Mouse (Mus musculus): ENCODE data around the gene Esf1.
"Not testable (repeated sequence)": the region's sequence is repeated elsewhere in the genome, so short reads cannot be mapped to it uniquely, and the experiment has no call there.

Esf1 gene

GRCm38 (mm10) chr2:140170127-140170802 lies at the start of gene Esf1, which contains the start of gene Ndufaf5:
Gene Esf1 (minus strand): TSS chr2:140170564.
Gene Ndufaf5 (plus strand): TSS chr2:140170649.
- peak; percentile 98 for DNase-seq

- no peak for DNase-seq
Observed at GRCm38 (mm10) chr2:140215965-140216364, 45.6 kb upstream of the Esf1 start.

GRCm38 (mm10) chr2:140215415-140215814 lies 45.1 kb upstream of the Esf1 start:
- DNase-seq = no peak

- DNase-seq = no peak
Observed at GRCm38 (mm10) chr2:140214519-140215027, 44.2 kb upstream of the Esf1 start.

GRCm38 (mm10) chr2:140203756-140204155 lies 33.4 kb upstream of the Esf1 start:
- DNase-seq = no peak

- DNase-seq = no peak
Observed at GRCm38 (mm10) chr2:140202573-140202972, 32.2 kb upstream of the Esf1 start.

GRCm38 (mm10) chr2:140200713-140201112 lies 30.3 kb upstream of the Esf1 start:
- DNase-seq = no peak

GRCm38 (mm10) chr2:140185685-140186210 lies 15.4 kb upstream of the Esf1 start:
- DNase-seq = not testable (repeated sequence)

GRCm38 (mm10) chr2:140170803-140171553 lies 614 bp upstream of the Esf1 start:
- DNase-seq = peak; percentile 6

GRCm38 (mm10) chr2:140169057-140169456 lies 1.3 kb downstream of the Esf1 start:
- DNase-seq = no peak

- no peak for DNase-seq
Observed at GRCm38 (mm10) chr2:140163351-140163854, 7.0 kb downstream of the Esf1 start.

- peak; percentile 38 for DNase-seq
Observed at GRCm38 (mm10) chr2:140159186-140159730, 11.1 kb downstream of the Esf1 start.

- DNase-seq = not testable (repeated sequence)
Observed at GRCm38 (mm10) chr2:140151743-140152142, 18.6 kb downstream of the Esf1 start, which contains the start of gene Gm17374. Gene Gm17374 (plus strand): TSS chr2:140152043.

- DNase-seq = no peak
Observed at GRCm38 (mm10) chr2:140125516-140125915, 44.8 kb downstream of the Esf1 start.

- DNase-seq = no peak
Observed at GRCm38 (mm10) chr2:140113851-140114250, 56.5 kb downstream of the Esf1 start.

- no peak for DNase-seq
Observed at GRCm38 (mm10) chr2:140108945-140109344, 61.4 kb downstream of the Esf1 start.

- DNase-seq = no peak
Observed at GRCm38 (mm10) chr2:140107641-140108040, 62.7 kb downstream of the Esf1 start.

GRCm38 (mm10) chr2:140104951-140105350 lies 65.4 kb downstream of the Esf1 start:
- DNase-seq = no peak

GRCm38 (mm10) chr2:140100551-140101474 lies 69.6 kb downstream of the Esf1 start:
- DNase-seq = no peak

GRCm38 (mm10) chr2:140099971-140100370 lies 70.4 kb downstream of the Esf1 start:
- no peak for DNase-seq

- DNase-seq = no peak
Observed at GRCm38 (mm10) chr2:140097131-140097591, 73.2 kb downstream of the Esf1 start.

- DNase-seq = no peak
Observed at GRCm38 (mm10) chr2:140096034-140096433, 74.3 kb downstream of the Esf1 start.

Data from kidney, adult 9 months (tissue).